Mouse (Mus musculus) limb, embryonic 15.5 days (tissue): ENCODE measurements around the gene Prune1. TPM values are rescaled to one million over a fixed set of nuclear protein-coding genes. Genes with fewer than 3 reads are reported as not detected.
"Not testable (repeated sequence)": the region's sequence is repeated elsewhere in the genome, so short reads cannot be mapped to it uniquely, and the experiment has no call there.

Experiments
- ATAC-seq: fragments of 200-750 bp; cut with Nextera tagmentation; 2 replicates; pipeline ENCODE4 v1.8.0; 2017; ENCODE audit warnings: low read depth, moderate TSS enrichment; ENCODE audit not compliant: insufficient number of reproducible peaks, low FRiP score, low TSS enrichment
- H3K27ac ChIP-seq: fragments of 300-500 bp; sonication (generic); 2 replicates; pipeline ENCODE4 v1.5.1; 2015; ENCODE audit warnings: moderate library complexity, mild to moderate bottlenecking, inconsistent platforms
- H3K27me3 ChIP-seq: fragments of 300-500 bp; sonication (generic); 2 replicates; pipeline ENCODE4 v1.6.1; 2015; ENCODE audit warnings: inconsistent platforms
- H3K36me3 ChIP-seq: fragments of 300-500 bp; sonication (generic); 2 replicates; pipeline ENCODE4 v1.6.1; 2015; ENCODE audit warnings: inconsistent platforms
- H3K4me1 ChIP-seq: fragments of 300-500 bp; sonication (generic); 2 replicates; pipeline ENCODE4 v1.6.1; 2015; ENCODE audit warnings: inconsistent platforms
- H3K4me2 ChIP-seq: fragments of 300-500 bp; sonication (generic); 2 replicates; pipeline ENCODE4 v1.6.1; 2015; ENCODE audit warnings: mild to moderate bottlenecking, inconsistent platforms
- H3K4me3 ChIP-seq: fragments of 300-500 bp; sonication (generic); 2 replicates; pipeline ENCODE4 v1.5.1; 2015; ENCODE audit warnings: mild to moderate bottlenecking, inconsistent platforms
- H3K9ac ChIP-seq: fragments of 300-500 bp; sonication (generic); 2 replicates; pipeline ENCODE4 v1.6.1; 2015; ENCODE audit warnings: inconsistent platforms
- H3K9me3 ChIP-seq: fragments of 300-500 bp; sonication (generic); 2 replicates; pipeline ENCODE4 v1.6.1; 2016; ENCODE audit warnings: inconsistent platforms
- WGBS: fragments of 180-500 bp; shearing (Covaris S2); methylation state at CpG from one replicate; pipeline ENCODE4 v1.1.7; 2015; 5-methylcytosine and 5-hydroxymethylcytosine counted together
- polyA plus RNA-seq: library from polyadenylated mRNA; unstranded; fragments of >200 nt; fragmentation: Nextera tagmentation; extraction: Ambion mirVana; gene quantifications from 2 replicates; pipeline ENCODE4 v1.2.1, GENCODE M21; 2015

The Prune1 gene
- polyA plus RNA-seq, 1 experiment from 2014 or later = 22.7 TPM

GRCm38 (mm10) chr3:95217255-95218134, 64.4 kb downstream of the Prune1 start, which contains the start of gene Gabpb2:
Gene Gabpb2 (minus strand): TSS chr3:95217916.
- Histone ChIP-seq H3K9me3 (no peaks in the 10 kb centered on the region), H3K4me2 (peak within 1 kb of the TSS; percentile 69), H3K27me3 (no peaks in the 10 kb centered on the region), H3K27ac (peak within 1 kb of the TSS; percentile 100), H3K4me1 (peaks cover 12% of the 10 kb centered on the region), H3K9ac (peak within 1 kb of the TSS; percentile 89), H3K4me3 (peak within 1 kb of the TSS; percentile 75), H3K36me3 (peaks cover 38% of the 10 kb centered on the region)
- WGBS = under 1% methylated on average over 56 of the region's 56 CpGs
- peak; percentile 91 for ATAC-seq

- ATAC-seq = peak; percentile 28; the same call in 1 of the 2 replicates
- H3K27me3 ChIP-seq = no peaks in the 10 kb centered on the region
- peak overlapping the region; percentile 75 for H3K4me3 ChIP-seq
- peak overlapping the region; percentile 69 for H3K4me2 ChIP-seq
- H3K9ac ChIP-seq = no peak overlapping the region
- 12% methylated on average over 4 of the region's 4 CpGs for WGBS
- H3K9me3 ChIP-seq = no peaks in the 10 kb centered on the region
- H3K4me1 ChIP-seq = peaks cover 12% of the 10 kb centered on the region
- H3K27ac ChIP-seq = peak overlapping the region; percentile 100
- peaks cover 39% of the 10 kb centered on the region for H3K36me3 ChIP-seq
Observed at GRCm38 (mm10) chr3:95216655-95217254, 65.1 kb downstream of the Prune1 start.

DNA sequence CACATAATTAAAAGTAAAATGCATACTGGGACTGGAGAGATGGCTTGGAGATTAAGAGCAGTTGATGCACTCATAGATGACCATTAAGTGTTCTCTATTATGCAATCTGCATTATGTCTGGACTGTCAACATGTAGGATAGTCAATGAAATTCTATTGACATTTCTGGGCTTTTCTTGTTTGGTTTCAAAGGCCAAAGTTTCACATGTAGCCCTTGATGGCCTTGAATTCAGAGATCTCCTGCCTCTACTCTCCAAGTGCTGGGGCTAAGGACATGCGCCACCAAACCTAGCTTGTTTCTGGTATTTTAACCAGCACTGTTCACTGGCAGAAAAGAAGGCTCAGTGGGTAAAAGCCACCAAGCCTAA, 68.3 kb downstream of the Prune1 start:
- peaks cover 38% of the 10 kb centered on the region for H3K36me3 ChIP-seq
- no peak overlapping the region for H3K9ac ChIP-seq
- no peak overlapping the region for H3K4me3 ChIP-seq
- 100% methylated on average over 1 of the region's 1 CpGs for WGBS
- no peaks in the 10 kb centered on the region for H3K27me3 ChIP-seq
- peaks cover 11% of the 10 kb centered on the region for H3K4me1 ChIP-seq
- no peak overlapping the region for H3K27ac ChIP-seq
- no peak overlapping the region for H3K4me2 ChIP-seq
- ATAC-seq = no peak
- no peaks in the 10 kb centered on the region for H3K9me3 ChIP-seq

DNA sequence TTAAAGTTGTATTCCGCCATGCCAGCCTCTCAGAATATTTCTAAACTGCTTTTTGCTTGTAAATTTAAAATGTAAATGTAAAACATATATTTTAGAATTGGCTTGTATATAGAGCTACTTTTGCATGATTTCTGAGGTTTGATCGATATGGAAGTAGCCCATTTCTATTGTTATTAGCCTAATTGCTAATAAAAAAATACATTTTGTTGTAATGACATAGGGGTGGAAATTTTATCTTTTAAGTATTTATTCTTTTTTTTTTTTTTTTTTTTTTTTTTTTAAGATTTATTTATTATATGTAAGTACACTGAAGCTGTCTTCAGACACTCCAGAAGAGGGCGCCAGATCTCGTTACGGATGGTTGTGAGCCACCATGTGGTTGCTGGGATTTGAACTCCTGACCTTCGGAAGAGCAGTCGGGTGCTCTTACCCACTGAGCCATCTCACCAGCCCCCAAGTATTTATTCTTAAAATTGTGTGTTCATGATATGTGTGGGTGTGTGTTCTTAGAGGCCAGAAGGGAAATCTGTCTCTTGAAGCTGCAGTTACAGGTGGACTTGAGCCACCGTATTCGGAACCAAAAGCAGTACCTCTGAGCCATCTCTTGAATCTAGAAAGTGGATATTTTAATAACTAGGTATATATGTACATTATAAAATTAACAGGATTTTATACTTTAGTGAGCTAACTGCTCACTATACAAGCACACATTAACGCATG, 68.8 kb downstream of the Prune1 start:
- H3K27ac ChIP-seq, H3K4me1 ChIP-seq, H3K9ac ChIP-seq, H3K9me3 ChIP-seq, H3K4me2 ChIP-seq, H3K27me3 ChIP-seq, H3K4me3 ChIP-seq, ATAC-seq: not testable (repeated sequence)
- 80% methylated on average over 10 of the region's 10 CpGs for WGBS
- H3K36me3 ChIP-seq = peaks cover 43% of the 10 kb centered on the region

- Histone ChIP-seq H3K4me3 (no peak overlapping the region), H3K9ac (no peak overlapping the region), H3K4me1 (no peaks in the 10 kb centered on the region), H3K36me3 (peaks cover 67% of the 10 kb centered on the region), H3K27ac (no peak overlapping the region), H3K9me3 (no peaks in the 10 kb centered on the region), H3K4me2 (no peak overlapping the region), H3K27me3 (no peaks in the 10 kb centered on the region)
- no peak for ATAC-seq
- WGBS = 84% methylated on average over 2 of the region's 2 CpGs
Observed at GRCm38 (mm10) chr3:95210585-95210984, 71.3 kb downstream of the Prune1 start.

GRCm38 (mm10) chr3:95208286-95208685, 73.6 kb downstream of the Prune1 start:
- Histone ChIP-seq H3K4me1 (no peaks in the 10 kb centered on the region), H3K27me3 (no peaks in the 10 kb centered on the region), H3K9ac (no peak overlapping the region), H3K36me3 (peaks cover 72% of the 10 kb centered on the region), H3K9me3 (no peaks in the 10 kb centered on the region), H3K4me3 (no peak overlapping the region), H3K4me2 (no peak overlapping the region), H3K27ac (no peak overlapping the region)
- ATAC-seq = no peak
- WGBS = 91% methylated on average over 4 of the region's 4 CpGs

GRCm38 (mm10) chr3:95203880-95204279, 78.0 kb downstream of the Prune1 start:
- Histone ChIP-seq H3K4me1 (no peaks in the 10 kb centered on the region), H3K27ac (no peak overlapping the region), H3K36me3 (peaks cover 88% of the 10 kb centered on the region), H3K9me3 (no peaks in the 10 kb centered on the region), H3K27me3 (no peaks in the 10 kb centered on the region), H3K9ac (no peak overlapping the region), H3K4me3 (no peak overlapping the region), H3K4me2 (no peak overlapping the region)
- ATAC-seq = no peak
- WGBS = 91% methylated on average over 6 of the region's 6 CpGs

Other genes with a start within 250 kb of the Prune1 start
- gene Psmd4, start 239.5 kb downstream of the Prune1 start, polyA plus RNA-seq = 253 and 271 TPM in 2 replicates
- gene Pip5k1a, start 175.1 kb downstream of the Prune1 start, polyA plus RNA-seq = 19.4 and 22.0 TPM in 2 replicates
- 139 and 141 TPM in 2 replicates for gene Vps72, start 171.1 kb downstream of the Prune1 start, polyA plus RNA-seq
- 4.2 and 12.9 TPM in 2 replicates for gene Tmod4, start 157.6 kb downstream of the Prune1 start, polyA plus RNA-seq
- gene Scnm1, start 148.1 kb downstream of the Prune1 start, polyA plus RNA-seq = 61.2 and 67.2 TPM in 2 replicates
- gene Lysmd1, start 148.0 kb downstream of the Prune1 start, polyA plus RNA-seq = 17.9 and 18.5 TPM in 2 replicates
- gene Tnfaip8l2, start 139.7 kb downstream of the Prune1 start, polyA plus RNA-seq = 6.1 and 7.1 TPM in 2 replicates
- 9.3 and 11.2 TPM in 2 replicates for gene Sema6c, start 121.6 kb downstream of the Prune1 start, polyA plus RNA-seq
- gene Gabpb2, start 64.2 kb downstream of the Prune1 start, polyA plus RNA-seq = 8.6 and 10.4 TPM in 2 replicates
- gene Cdc42se1, start 53.3 kb downstream of the Prune1 start, polyA plus RNA-seq = 114 TPM in 2 replicates
- 11.5 and 15.5 TPM in 2 replicates for gene Mllt11, start 49.9 kb downstream of the Prune1 start, polyA plus RNA-seq
- gene Gm128, start 40.5 kb downstream of the Prune1 start, polyA plus RNA-seq = 0.53 and 0.76 TPM in 2 replicates
- gene Bnipl, start 30.9 kb downstream of the Prune1 start, polyA plus RNA-seq = 15.6 and 17.2 TPM in 2 replicates
- gene Mindy1, start 731 bp downstream of the Prune1 start, polyA plus RNA-seq = 49.8 and 53.1 TPM in 2 replicates
- 12.5 and 15.1 TPM in 2 replicates for gene Anxa9, start 25.1 kb upstream of the Prune1 start, polyA plus RNA-seq
- gene Cers2, start 32.7 kb upstream of the Prune1 start, polyA plus RNA-seq = 154 and 157 TPM in 2 replicates
- gene Setdb1, start 75.1 kb upstream of the Prune1 start, polyA plus RNA-seq = 35.9 and 36.9 TPM in 2 replicates
- not detected in 2 replicates for gene 4930558C23Rik, start 120.8 kb upstream of the Prune1 start, polyA plus RNA-seq
- 49.5 and 52.3 TPM in 2 replicates for gene Arnt, start 152.3 kb upstream of the Prune1 start, polyA plus RNA-seq
- 97.6 and 148 TPM in 2 replicates for gene Ctsk, start 217.2 kb upstream of the Prune1 start, polyA plus RNA-seq
- 20.9 and 23.8 TPM in 2 replicates for gene Ctss, start 244.7 kb upstream of the Prune1 start, polyA plus RNA-seq